Mouse (Mus musculus) kidney, adult 10 weeks (tissue): ENCODE measurements around the gene Bola1. TPM values are rescaled to one million over a fixed set of nuclear protein-coding genes. Genes with fewer than 3 reads are reported as not detected.

Source experiments
- polyA plus RNA-seq: library from polyadenylated mRNA; stranded (reverse); fragments of 350-450 nt; fragmentation: Illumina TruSeq; extraction: RNeasy Lipid Tissue Mini Kit (QIAGEN cat#74804); gene quantifications from one replicate; pipeline ENCODE4 v1.2.3, GENCODE M21; 2014; ENCODE audit warnings: low read depth, low replicate concordance

The Bola1 gene
- polyA plus RNA-seq, 1 experiment from 2014 or later, result 5.1 TPM

Other genes starting within 250 kb of the Bola1 start
- 3.1 TPM for gene Plekho1, start 223.7 kb downstream of the Bola1 start, polyA plus RNA-seq
- 54.3 TPM for gene Vps45, start 161.2 kb downstream of the Bola1 start, polyA plus RNA-seq
- 22.0 TPM for gene Otud7b, start 115.2 kb downstream of the Bola1 start, polyA plus RNA-seq
- 21.7 TPM for gene Mtmr11, start 57.7 kb downstream of the Bola1 start, polyA plus RNA-seq
- gene Sf3b4, start 47.4 kb downstream of the Bola1 start, polyA plus RNA-seq, result 9.6 TPM
- 5.4 TPM for gene Sv2a, start 38.6 kb downstream of the Bola1 start, polyA plus RNA-seq
- not detected for gene Hist2h2ab, start 156 bp upstream of the Bola1 start, polyA plus RNA-seq
- gene Hist2h2ac, start 1.2 kb upstream of the Bola1 start, polyA plus RNA-seq, result not detected
- gene Hist2h2be, start 1.4 kb upstream of the Bola1 start, polyA plus RNA-seq, result 15.0 TPM
- gene Hist2h3c2, start 19.4 kb upstream of the Bola1 start, polyA plus RNA-seq, result 2.3 TPM
- gene Hist2h2aa2, start 20.6 kb upstream of the Bola1 start, polyA plus RNA-seq, result not detected
- gene Hist2h2aa1, start 25.8 kb upstream of the Bola1 start, polyA plus RNA-seq, result not detected
- 24.4 TPM for gene Hist2h3c1, start 27.0 kb upstream of the Bola1 start, polyA plus RNA-seq
- 0.28 TPM for gene Hist2h4, start 43.6 kb upstream of the Bola1 start, polyA plus RNA-seq
- not detected for gene Hist2h3b, start 48.9 kb upstream of the Bola1 start, polyA plus RNA-seq
- not detected for gene Hist2h2bb, start 50.0 kb upstream of the Bola1 start, polyA plus RNA-seq
- gene Fcgr1, start 74.3 kb upstream of the Bola1 start, polyA plus RNA-seq, result 0.65 TPM
- gene BC107364, start 232.6 kb upstream of the Bola1 start, polyA plus RNA-seq, result not detected